Mouse (Mus musculus): Measurements from ENCODE around the gene Slco2a1.

DNA sequence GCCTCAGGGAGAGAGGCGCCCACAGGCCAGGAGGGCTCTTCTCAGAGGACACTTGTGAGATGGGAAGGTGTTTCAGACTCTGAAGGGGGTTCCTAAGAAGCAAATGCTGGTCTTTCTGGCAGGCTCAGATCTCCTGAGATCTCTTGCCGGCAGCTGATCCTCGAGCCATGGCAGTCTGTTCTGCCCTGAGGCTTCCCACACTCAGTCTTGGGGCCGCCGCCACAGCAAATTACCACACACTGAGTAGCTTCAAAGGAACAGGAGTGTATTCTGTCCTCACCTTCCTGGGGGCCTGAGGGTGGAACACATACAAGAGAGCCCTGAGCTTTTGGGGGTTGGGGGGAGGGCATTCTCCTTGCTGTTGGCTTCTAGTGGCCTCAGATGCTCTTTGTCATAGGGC is 156.8 kb downstream of the Slco2a1 start:
- TF ChIP-seq CTCF (IDR thresholded peaks at IDR 0.05; ENCODE audit: extremely low read depth, insufficient read length, insufficient replicate concordance, low read depth, low read length) (no peak), POLR2A (IDR thresholded peaks at IDR 0.05; ENCODE audit: low read depth, low read length) (no peak)
